Mouse (Mus musculus) right cerebral cortex, adult 18-20 months (tissue): Measurements from ENCODE around the gene Svop.

Experiments
- DNase-seq: peaks from one replicate; pipeline ENCODE4 v3.0.0; 2022; ENCODE audit warnings: mixed read lengths

Svop gene

DNA sequence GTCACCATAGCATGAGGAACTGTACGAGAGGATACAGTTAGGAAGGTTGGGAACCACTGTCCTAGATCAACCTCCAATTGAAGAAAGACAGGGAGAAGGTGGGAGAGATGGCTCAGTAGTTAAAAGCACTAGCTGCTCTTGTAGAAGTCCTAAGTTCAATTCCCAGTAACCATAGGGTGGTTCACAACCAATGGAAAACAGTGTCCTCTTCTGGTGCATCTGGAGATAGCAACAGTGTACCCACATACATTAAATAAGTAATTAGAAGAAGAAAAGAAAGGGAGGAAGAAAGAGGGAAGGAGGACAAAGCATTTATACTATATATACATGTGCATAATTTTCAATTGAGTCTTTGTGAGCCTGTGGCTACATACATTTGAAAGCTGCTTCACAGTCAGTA is 46.2 kb downstream of the Svop start:
- no peak for DNase-seq

- DNase-seq = no peak
These were observed 47.6 kb downstream of the Svop start for GRCm38 (mm10) chr5:114043800-114044199.

- no peak for DNase-seq
These were observed 49.9 kb downstream of the Svop start for GRCm38 (mm10) chr5:114041327-114041930.

DNA sequence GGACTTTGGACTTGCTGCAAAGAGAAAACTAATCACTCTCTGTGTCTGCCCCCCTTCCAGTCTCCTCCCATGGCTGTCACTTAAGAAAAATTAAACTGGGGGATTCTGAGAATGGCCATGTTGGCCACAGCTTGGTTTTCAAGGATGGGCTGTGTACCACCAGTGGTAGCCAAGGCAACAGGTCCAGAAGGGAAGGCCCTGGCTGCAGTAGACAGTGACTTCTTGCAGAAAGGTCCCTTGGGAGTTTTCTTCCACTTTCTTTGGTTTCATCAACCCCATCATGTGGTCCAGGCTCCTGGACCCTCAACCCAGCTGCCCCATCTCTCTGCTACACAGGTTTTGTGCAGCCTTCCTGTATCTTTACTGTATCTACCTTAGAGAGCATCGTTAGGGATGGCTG is 50.5 kb downstream of the Svop start:
- no peak for DNase-seq

- DNase-seq = no peak
These were observed 50.9 kb downstream of the Svop start for GRCm38 (mm10) chr5:114040508-114040907.

DNA sequence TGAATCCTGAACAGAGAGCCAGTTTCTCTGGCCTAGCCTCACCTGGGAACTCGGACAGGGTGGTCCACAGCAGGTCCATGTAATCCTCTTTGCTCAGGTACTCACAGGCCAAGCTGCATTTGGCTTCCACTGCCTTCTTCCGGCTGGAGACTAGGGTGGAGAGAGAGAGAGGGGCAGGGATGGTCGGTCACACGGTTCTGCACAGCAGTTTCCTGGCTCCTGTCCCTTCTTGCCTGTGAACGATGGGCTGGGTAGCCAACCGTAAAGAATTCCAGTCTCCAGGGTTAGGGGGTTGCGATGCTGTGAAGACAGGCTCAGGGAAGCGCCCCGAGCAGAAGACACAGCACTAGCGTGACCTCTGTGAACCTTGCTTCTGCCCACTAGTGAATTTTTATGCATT is 56.3 kb downstream of the Svop start:
- no peak for DNase-seq

DNA sequence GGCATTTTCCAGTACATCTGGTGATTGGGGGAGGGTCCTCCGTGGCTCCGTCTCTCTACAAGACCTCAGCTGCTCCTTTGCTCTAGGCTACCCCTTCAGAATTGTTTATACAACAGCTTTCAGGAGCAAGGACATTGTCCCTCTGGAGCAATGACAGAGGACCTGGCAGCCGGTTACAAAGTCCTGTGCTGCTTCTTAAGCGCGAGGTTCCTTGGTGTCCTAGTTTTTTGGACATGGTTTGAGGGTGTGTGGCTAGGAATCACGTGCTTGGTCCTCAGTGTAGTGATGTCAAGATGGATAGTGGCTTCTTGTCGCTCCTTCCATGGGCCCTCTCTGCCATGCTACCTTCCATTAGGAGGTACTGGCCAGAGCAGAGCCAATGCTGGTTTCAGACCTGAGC is 57.0 kb downstream of the Svop start:
- no peak for DNase-seq

DNA sequence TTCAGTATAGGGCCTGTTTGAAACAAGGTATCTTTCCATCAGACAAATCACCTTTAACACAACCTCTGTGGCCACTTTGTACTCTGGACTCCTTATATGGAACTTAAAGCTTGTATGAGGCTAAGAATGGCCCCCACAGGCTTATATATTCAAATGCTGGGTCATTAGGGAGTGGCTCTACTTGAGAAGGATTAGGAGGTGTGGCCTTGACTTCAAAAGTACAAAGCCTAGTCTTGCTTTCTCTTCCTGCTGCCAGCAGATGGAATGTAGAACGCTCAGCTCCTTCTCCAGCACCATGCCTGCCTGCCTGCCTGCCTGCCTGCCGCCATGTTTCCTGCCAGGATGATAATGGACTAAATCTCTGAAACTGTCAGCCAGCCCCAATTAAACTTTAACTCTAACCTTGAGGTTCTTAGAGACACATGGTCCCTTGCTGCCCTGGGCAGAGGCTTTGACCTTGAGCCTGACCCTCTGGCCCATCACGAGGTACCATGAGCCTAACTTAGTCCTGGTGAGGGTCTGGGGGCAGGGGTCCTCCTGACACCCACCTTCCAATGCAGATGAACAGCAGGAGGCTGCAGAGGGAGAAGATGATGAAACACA is 59.1 kb downstream of the Svop start:
- no peak for DNase-seq

GRCm38 (mm10) chr5:114030652-114031051 is 60.7 kb downstream of the Svop start:
- DNase-seq = no peak

- no peak for DNase-seq
These were observed 63.3 kb downstream of the Svop start for GRCm38 (mm10) chr5:114028111-114028510.

GRCm38 (mm10) chr5:114027217-114027944 is 64.0 kb downstream of the Svop start:
- no peak for DNase-seq

DNA sequence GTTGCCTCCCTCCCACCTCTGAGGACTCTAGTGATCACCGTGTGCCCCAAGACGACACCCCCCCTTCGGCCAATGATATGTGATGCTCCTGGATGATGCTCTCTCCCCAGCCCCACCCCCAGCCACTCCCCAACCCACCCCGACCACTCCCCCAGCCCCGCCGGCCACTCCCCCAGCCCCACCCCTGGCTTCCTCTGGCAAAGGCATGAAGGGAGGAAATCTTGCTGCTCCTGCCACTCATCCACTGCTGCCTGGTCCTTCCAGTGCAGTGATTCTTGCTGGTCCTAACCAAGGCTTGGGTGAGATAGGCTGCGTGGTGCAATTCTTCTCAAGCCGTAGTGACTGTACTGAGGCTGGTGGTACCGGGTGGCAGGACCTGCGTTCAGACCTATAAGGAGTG is 66.5 kb downstream of the Svop start:
- no peak for DNase-seq

DNA sequence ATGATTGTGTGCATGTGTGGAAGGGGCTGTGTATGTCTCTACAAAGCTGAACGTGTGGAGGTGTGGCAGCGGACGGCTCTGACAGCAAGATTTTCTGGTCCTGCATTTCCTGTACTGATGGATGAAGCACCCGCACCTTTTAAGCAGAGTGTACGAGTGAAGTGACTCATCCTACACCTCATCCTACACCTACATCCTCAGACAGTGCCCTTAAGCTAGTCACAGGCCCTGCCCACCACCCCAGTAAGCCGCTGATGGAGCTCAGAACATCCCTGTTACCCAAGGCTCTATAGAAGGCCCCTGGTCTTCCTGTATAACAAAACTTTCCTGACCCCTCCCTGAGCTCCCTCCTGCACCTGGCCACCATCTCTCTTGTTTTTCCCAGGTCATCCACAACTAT is 67.0 kb downstream of the Svop start:
- no peak for DNase-seq

GRCm38 (mm10) chr5:114015121-114015520 is 76.2 kb downstream of the Svop start:
- DNase-seq = no peak

DNA sequence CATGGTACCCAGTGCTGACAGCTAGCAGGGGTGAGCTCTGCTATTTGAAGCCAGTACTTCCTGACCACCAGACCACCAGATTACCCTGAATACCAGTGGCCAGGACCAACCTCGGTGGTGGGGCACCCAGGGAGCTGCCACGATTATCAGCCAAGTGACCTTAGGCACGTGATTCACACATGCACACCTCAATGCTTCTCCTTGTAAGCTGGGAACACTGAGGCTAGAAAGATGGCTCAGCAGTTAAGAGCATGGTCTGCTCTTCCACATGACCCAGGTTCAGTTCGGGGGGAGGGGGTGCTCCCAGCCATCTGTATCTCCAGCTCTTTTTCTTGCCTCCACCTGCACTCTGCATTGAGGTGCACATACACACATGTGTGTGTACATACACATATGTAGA is 82.3 kb downstream of the Svop start:
- no peak for DNase-seq

DNA sequence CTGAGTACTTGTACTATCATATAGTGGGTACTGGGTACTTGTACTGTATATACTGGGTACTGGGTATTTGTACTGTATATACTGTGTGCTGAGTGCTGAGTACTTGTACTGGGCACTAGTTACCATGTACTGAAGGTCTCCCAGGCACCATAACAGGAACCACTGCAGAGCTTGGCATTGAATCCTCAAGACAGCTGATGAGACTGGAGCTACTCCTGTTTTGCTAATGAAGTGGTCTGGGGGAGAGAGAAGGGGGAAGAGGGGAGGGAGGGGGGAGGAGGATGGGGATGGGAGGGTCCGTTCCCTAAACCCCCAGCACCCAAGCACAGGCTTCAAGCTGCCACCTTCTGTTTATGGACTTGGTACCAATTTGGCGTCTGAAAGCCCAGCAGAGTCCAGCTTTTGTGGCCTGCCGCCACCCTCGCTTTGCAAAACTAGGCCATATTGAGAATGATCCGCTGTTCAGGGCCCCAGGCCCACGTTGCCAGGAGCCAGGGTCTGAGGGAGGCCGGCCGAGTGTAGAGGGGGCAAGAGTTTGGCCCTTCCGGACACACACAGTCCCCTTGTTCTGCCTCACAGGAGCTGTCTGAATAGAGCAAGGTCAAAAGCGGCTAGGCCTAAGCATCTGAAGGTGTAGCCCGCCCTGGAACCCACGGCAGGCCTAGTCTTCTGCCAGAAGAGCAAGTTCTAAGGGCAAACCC is 83.5 kb downstream of the Svop start:
- no peak for DNase-seq

GRCm38 (mm10) chr5:114006974-114007373 is 84.4 kb downstream of the Svop start:
- DNase-seq = no peak

GRCm38 (mm10) chr5:114005100-114005499 is 86.3 kb downstream of the Svop start:
- DNase-seq = no peak

GRCm38 (mm10) chr5:114004573-114004972 is 86.8 kb downstream of the Svop start:
- DNase-seq = no peak

- DNase-seq = no peak
These were observed 87.8 kb downstream of the Svop start, which contains the start of gene Dao for GRCm38 (mm10) chr5:114003542-114003941. Gene Dao, plus strand, starts transcription at chr5:114003703.

- no peak for DNase-seq
These were observed 92.0 kb downstream of the Svop start for GRCm38 (mm10) chr5:113999382-113999781.

DNA sequence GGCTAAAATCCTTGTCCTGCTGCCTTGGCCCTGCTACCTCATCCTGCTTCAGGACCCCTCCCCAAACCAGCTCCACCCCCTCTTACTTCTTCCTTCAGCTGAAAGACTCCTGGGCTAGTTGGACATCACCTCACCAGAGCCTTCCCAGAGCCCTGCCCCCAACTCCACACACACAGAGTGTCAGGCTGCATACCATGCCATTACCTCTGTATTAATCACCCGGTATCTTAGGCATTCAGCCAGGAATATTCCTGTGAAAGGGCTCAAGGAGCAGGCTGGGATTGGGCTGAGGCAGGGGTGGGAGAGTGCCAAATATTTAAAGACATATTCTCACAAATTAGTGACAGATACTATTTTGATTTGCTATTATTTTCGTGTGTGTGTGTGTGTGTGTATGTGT is 94.9 kb downstream of the Svop start:
- no peak for DNase-seq
